Mouse (Mus musculus) liver, postnatal 0 days (tissue): Measurements from ENCODE around the gene Mypn.

Experiments used
- CTCF ChIP-seq: sonication (generic); IDR thresholded peaks from 2 replicates; pipeline ENCODE4 v1.5.1; 2016; ENCODE audit warnings: antibody characterized with exemption, low read depth
- EP300 ChIP-seq: IDR thresholded peaks from 2 replicates; pipeline ENCODE4 v1.6.1; 2016; ENCODE audit warnings: antibody characterized with exemption, low read depth, mild to moderate bottlenecking

DNA sequence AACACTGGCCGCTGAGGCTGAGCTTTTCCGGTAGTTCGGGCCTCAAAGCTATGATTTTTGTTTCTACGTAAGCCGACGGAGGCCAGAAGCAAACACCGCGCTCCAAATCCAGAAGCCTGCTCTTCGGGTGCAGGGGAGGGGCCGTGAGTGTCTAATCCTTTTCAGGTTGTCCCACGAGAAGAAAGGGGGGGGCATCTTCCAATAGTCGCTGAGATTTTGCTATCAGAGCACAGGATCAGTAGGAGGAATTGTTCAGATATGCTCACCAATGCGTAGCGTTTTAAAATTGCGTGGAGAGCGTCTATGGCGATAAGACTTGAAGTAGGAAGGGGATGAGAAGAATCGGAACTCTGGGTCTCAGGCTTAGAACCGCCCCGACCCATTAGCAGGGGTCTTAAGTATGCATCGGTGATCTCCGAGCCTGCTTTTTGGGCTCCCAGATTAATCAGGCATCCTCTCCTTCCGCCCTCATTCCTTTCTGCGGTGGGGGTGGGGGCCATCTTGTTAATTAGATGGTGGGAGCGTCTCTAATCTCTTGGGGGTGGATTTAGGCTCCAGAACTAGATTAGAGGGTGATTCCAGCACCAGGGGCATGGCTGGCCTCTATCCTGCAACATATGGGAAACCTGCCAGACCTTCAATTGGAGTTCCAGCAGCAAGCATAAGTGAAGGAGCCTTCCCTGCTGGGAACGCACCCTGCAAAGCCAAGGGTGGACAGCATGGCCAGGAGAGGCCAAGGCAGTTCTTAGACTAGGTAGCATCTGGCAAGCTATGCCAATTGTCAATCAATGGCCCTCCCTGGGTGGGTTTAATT, 113.8 kb downstream of the Mypn start:
- TF ChIP-seq CTCF (no peak), EP300 (no peak)
